Mouse (Mus musculus): Measurements from ENCODE around the gene Ugt1a6a.

The Ugt1a6a gene

GRCm38 (mm10) chr1:88230981-88231802, 96.6 kb downstream of the Ugt1a6a start:
- DNase-seq, result no peak

- DNase-seq, result no peak
Measured at GRCm38 (mm10) chr1:88231803-88232499, 97.3 kb downstream of the Ugt1a6a start.

- no peak for DNase-seq
Measured at GRCm38 (mm10) chr1:88232664-88233380, 98.2 kb downstream of the Ugt1a6a start.

GRCm38 (mm10) chr1:88233421-88234247, 99.0 kb downstream of the Ugt1a6a start:
- DNase-seq, result no peak

- no peak for DNase-seq
Measured at GRCm38 (mm10) chr1:88234248-88234610, 99.6 kb downstream of the Ugt1a6a start.

GRCm38 (mm10) chr1:88234646-88235045, 100.0 kb downstream of the Ugt1a6a start:
- DNase-seq, result no peak

GRCm38 (mm10) chr1:88235046-88235893, 100.7 kb downstream of the Ugt1a6a start:
- DNase-seq, result no peak

- no peak for DNase-seq
Measured at GRCm38 (mm10) chr1:88235894-88236415, 101.3 kb downstream of the Ugt1a6a start.

GRCm38 (mm10) chr1:88237311-88237710, 102.7 kb downstream of the Ugt1a6a start:
- DNase-seq, result no peak

- no peak for DNase-seq
Measured at GRCm38 (mm10) chr1:88238771-88239170, 104.2 kb downstream of the Ugt1a6a start.

GRCm38 (mm10) chr1:88240072-88240471, 105.5 kb downstream of the Ugt1a6a start:
- DNase-seq, result no peak

- no peak for DNase-seq
Measured at GRCm38 (mm10) chr1:88240579-88240978, 106.0 kb downstream of the Ugt1a6a start.

- DNase-seq, result no peak
Measured at GRCm38 (mm10) chr1:88243861-88244260, 109.3 kb downstream of the Ugt1a6a start.

- DNase-seq, result no peak
Measured at GRCm38 (mm10) chr1:88245881-88246280, 111.3 kb downstream of the Ugt1a6a start.

GRCm38 (mm10) chr1:88246386-88246785, 111.8 kb downstream of the Ugt1a6a start:
- no peak for DNase-seq

- DNase-seq, result no peak
Measured at GRCm38 (mm10) chr1:88247660-88248059, 113.1 kb downstream of the Ugt1a6a start.

- no peak for DNase-seq
Measured at GRCm38 (mm10) chr1:88248658-88249057, 114.0 kb downstream of the Ugt1a6a start.

GRCm38 (mm10) chr1:88249596-88249995, 115.0 kb downstream of the Ugt1a6a start:
- no peak for DNase-seq

GRCm38 (mm10) chr1:88250023-88250422, 115.4 kb downstream of the Ugt1a6a start:
- DNase-seq, result no peak

- no peak for DNase-seq
Measured at GRCm38 (mm10) chr1:88253106-88253505, 118.5 kb downstream of the Ugt1a6a start.

GRCm38 (mm10) chr1:88253540-88253939, 118.9 kb downstream of the Ugt1a6a start:
- no peak for DNase-seq

Measured in thymus, postnatal 14 days (tissue).